Mouse (Mus musculus): ENCODE data around the gene Wbp1l. TPM values are rescaled to one million over a fixed set of nuclear protein-coding genes. Genes with fewer than 3 reads are reported as not detected.

Wbp1l gene
- total RNA-seq, 2 experiments from 2014 or later, result 65.0 to 75.0 TPM

- intact Hi-C loops (cut with DNase I), result no loop called here
- peak; percentile 92 to 93 for DNase-seq
Observed at GRCm38 (mm10) chr19:46689460-46690372, 90.8 kb downstream of the Wbp1l start, which contains the start of gene Borcs7. TSS of gene Borcs7 (plus strand) at chr19:46689906.

GRCm38 (mm10) chr19:46690387-46690786 is 91.5 kb downstream of the Wbp1l start:
- no peak for DNase-seq
- intact Hi-C loops (cut with DNase I), result no loop called here

GRCm38 (mm10) chr19:46691078-46691477 is 92.2 kb downstream of the Wbp1l start:
- intact Hi-C loops (cut with DNase I), result no loop called here
- DNase-seq, result no peak

GRCm38 (mm10) chr19:46693146-46693545 is 94.3 kb downstream of the Wbp1l start:
- intact Hi-C loops (cut with DNase I), result no loop called here
- no peak for DNase-seq

GRCm38 (mm10) chr19:46696482-46696881 is 97.6 kb downstream of the Wbp1l start:
- DNase-seq, result no peak
- intact Hi-C loops (cut with DNase I), result no loop called here

GRCm38 (mm10) chr19:46696943-46697342 is 98.1 kb downstream of the Wbp1l start:
- no peak for DNase-seq
- intact Hi-C loops (cut with DNase I), result no loop called here

- intact Hi-C loops (cut with DNase I), result no loop called here
- no peak for DNase-seq
Observed at GRCm38 (mm10) chr19:46697840-46698517, 99.1 kb downstream of the Wbp1l start.

GRCm38 (mm10) chr19:46699011-46699481 is 100.2 kb downstream of the Wbp1l start:
- intact Hi-C loops (cut with DNase I), result no loop called here
- DNase-seq, result no peak

- intact Hi-C loops (cut with DNase I), result no loop called here
- DNase-seq, result no peak
Observed at GRCm38 (mm10) chr19:46701156-46701555, 102.3 kb downstream of the Wbp1l start.

- intact Hi-C loops (cut with DNase I), result no loop called here
- DNase-seq, result peak in 1 of 2 experiments; percentile 14
Observed at GRCm38 (mm10) chr19:46705779-46706495, 107.1 kb downstream of the Wbp1l start.

GRCm38 (mm10) chr19:46706540-46707295 is 107.8 kb downstream of the Wbp1l start:
- DNase-seq, result peak in 1 of 2 experiments; percentile 27
- intact Hi-C loops (cut with DNase I), result no loop called here

Other genes starting within 250 kb of the Wbp1l start
- gene 2310034G01Rik, start 248.8 kb upstream of the Wbp1l start, total RNA-seq (2021), result under 1 TPM; 0.19 to 0.20 TPM
- gene Actr1a, start 203.3 kb upstream of the Wbp1l start, total RNA-seq (2021), result 100 to 1,000 TPM; 122 to 124 TPM
- gene Sufu, start 202.2 kb upstream of the Wbp1l start, total RNA-seq (2021), result 10 to 100 TPM; 18.0 to 18.7 TPM
- 10 to 100 TPM; 49.9 to 50.6 TPM for gene Trim8, start 97.4 kb upstream of the Wbp1l start, total RNA-seq (2021)
- 10 to 100 TPM; 32.8 to 33.6 TPM for gene Arl3, start 25.9 kb upstream of the Wbp1l start, total RNA-seq (2021)
- 1 to 10 TPM; 3.0 to 3.8 TPM for gene Sfxn2, start 25.7 kb upstream of the Wbp1l start, total RNA-seq (2021)
- not detected for gene Cyp17a1, start 74.1 kb downstream of the Wbp1l start, total RNA-seq (2021)
- gene Borcs7, start 90.8 kb downstream of the Wbp1l start, total RNA-seq (2021), result 10 to 100 TPM; 11.7 to 13.6 TPM
- gene As3mt, start 108.4 kb downstream of the Wbp1l start, total RNA-seq (2021), result 10 to 100 TPM; 61.4 to 69.0 TPM
- 1 to 10 TPM; 6.6 to 7.7 TPM for gene Cnnm2, start 162.5 kb downstream of the Wbp1l start, total RNA-seq (2021)